Mouse (Mus musculus) heart, embryonic 14.5 days (tissue): ENCODE data around the gene Abcb9. TPM values are rescaled to one million over a fixed set of nuclear protein-coding genes. Genes with fewer than 3 reads are reported as not detected.

ENCODE experiments used
- ATAC-seq: fragments of 200-750 bp; cut with Nextera tagmentation; 2 replicates; pipeline ENCODE4 v1.8.0; 2017; ENCODE audit warnings: low read depth, moderate TSS enrichment; ENCODE audit not compliant: insufficient number of reproducible peaks, insufficient read depth, low FRiP score
- H3K27ac ChIP-seq, 2 experiments: fragments of 200-500 bp in 1 of 2; fragments of 300-500 bp in 1 of 2; sonication (generic) in 1 of 2; replicated peaks in 1 of 2; 2 replicates each; pipeline ENCODE4 v1.5.1; 2012 to 2014; ENCODE audit warnings: low read depth in 2 of 2, low read length in 2 of 2, control low read depth in 1 of 2, mild to moderate bottlenecking in 1 of 2, mixed read lengths in 1 of 2; ENCODE audit not compliant: control insufficient read depth in 1 of 2, insufficient read depth in 1 of 2
- H3K27me3 ChIP-seq: fragments of 300-500 bp; sonication (generic); 2 replicates; pipeline ENCODE4 v1.6.1; 2014; ENCODE audit warnings: mild to moderate bottlenecking, low read length, control low read depth; ENCODE audit not compliant: control insufficient read depth, insufficient read depth
- H3K36me3 ChIP-seq: fragments of 300-500 bp; sonication (generic); 2 replicates; pipeline ENCODE4 v1.6.1; 2014; ENCODE audit warnings: mild to moderate bottlenecking, control low read depth, low read length, mixed read lengths; ENCODE audit not compliant: control insufficient read depth, insufficient read depth
- H3K4me1 ChIP-seq, 2 experiments: fragments of 200-500 bp in 1 of 2; fragments of 300-500 bp in 1 of 2; sonication (generic) in 1 of 2; 2 replicates each; pipeline ENCODE4 v1.6.1; 2012 to 2014; ENCODE audit warnings: low read length in 2 of 2, control low read depth in 1 of 2, mixed read lengths in 1 of 2; ENCODE audit not compliant: control insufficient read depth in 2 of 2, insufficient read depth in 2 of 2
- H3K4me2 ChIP-seq: fragments of 300-500 bp; sonication (generic); 2 replicates; pipeline ENCODE4 v1.6.1; 2014; ENCODE audit warnings: mild to moderate bottlenecking, low read length
- H3K4me3 ChIP-seq, 2 experiments: fragments of 200-500 bp in 1 of 2; fragments of 300-500 bp in 1 of 2; sonication (generic) in 1 of 2; 2 replicates each; pipeline ENCODE4 v1.5.1; 2012 to 2014; ENCODE audit warnings: low read length in 2 of 2, mild to moderate bottlenecking in 2 of 2, control low read depth in 1 of 2, low read depth in 1 of 2, moderate library complexity in 1 of 2; ENCODE audit not compliant: control insufficient read depth in 1 of 2, insufficient read depth in 1 of 2
- H3K9ac ChIP-seq: fragments of 300-500 bp; sonication (generic); 2 replicates; pipeline ENCODE4 v1.6.1; 2014; ENCODE audit warnings: mild to moderate bottlenecking, low read length
- H3K9me3 ChIP-seq: fragments of 300-500 bp; sonication (generic); 2 replicates; pipeline ENCODE4 v1.6.1; 2016; ENCODE audit warnings: low read length, control low read depth; ENCODE audit not compliant: control insufficient read depth
- WGBS: fragments of 180-500 bp; shearing (Covaris S2); extraction: QIAGEN DNeasy Blood & Tissue Kit; methylation state at CpG from one replicate; pipeline ENCODE4 v1.1.7; 2014; 5-methylcytosine and 5-hydroxymethylcytosine counted together
- polyA plus RNA-seq: library from polyadenylated mRNA; unstranded; fragments of >200 nt; fragmentation: Nextera tagmentation; extraction: Ambion mirVana; gene quantifications from 2 replicates; pipeline ENCODE4 v1.2.1, GENCODE M21; 2014

The Abcb9 gene
- 0.81 and 0.97 TPM in 2 replicates for polyA plus RNA-seq

- 0 out of 2 replicates have a peak, but pooled peaks cover 3% of the 10 kb centered on the region for H3K9me3 ChIP-seq
- WGBS = 3% methylated on average over 42 of the region's 42 CpGs
- H3K4me1 ChIP-seq = peaks cover 2 to 10% of the 10 kb centered on the region in 2 experiments; a peak in 1 of 4 replicates
- H3K9ac ChIP-seq = peak within 1 kb of the TSS; percentile 71
- H3K4me2 ChIP-seq = peak within 1 kb of the TSS; percentile 88
- H3K4me3 ChIP-seq = peak within 1 kb of the TSS; percentile 36 to 49
- H3K36me3 ChIP-seq = no peaks in the 10 kb centered on the region
- H3K27me3 ChIP-seq = peaks cover 8% of the 10 kb centered on the region; the same call in 1 of the 2 replicates
- no peak within 1 kb of the TSS for H3K27ac ChIP-seq
- peak; percentile 68 for ATAC-seq
Observed at GRCm38 (mm10) chr5:124095596-124096232, at the start of gene Abcb9. Abcb9 (minus strand) TSS chr5:124095798.

GRCm38 (mm10) chr5:124138066-124138465 is 42.5 kb upstream of the Abcb9 start:
- Histone ChIP-seq H3K36me3 (peaks cover 85% of the 10 kb centered on the region), H3K27me3 (no peaks in the 10 kb centered on the region), H3K4me3 (no peak overlapping the region), H3K9ac (no peak overlapping the region), H3K9me3 (no peaks in the 10 kb centered on the region), H3K4me1 (no peaks in the 10 kb centered on the region), H3K27ac (no peak overlapping the region), H3K4me2 (no peak overlapping the region)
- 58% methylated on average over 7 of the region's 7 CpGs for WGBS
- no peak for ATAC-seq

GRCm38 (mm10) chr5:124134261-124134660 is 38.7 kb upstream of the Abcb9 start:
- Histone ChIP-seq H3K9me3 (no peaks in the 10 kb centered on the region), H3K27me3 (no peaks in the 10 kb centered on the region), H3K4me2 (no peak overlapping the region), H3K4me1 (no peaks in the 10 kb centered on the region), H3K27ac (no peak overlapping the region), H3K4me3 (no peak overlapping the region), H3K36me3 (peaks cover 94% of the 10 kb centered on the region), H3K9ac (no peak overlapping the region)
- no peak for ATAC-seq
- WGBS = 88% methylated on average over 5 of the region's 5 CpGs

DNA sequence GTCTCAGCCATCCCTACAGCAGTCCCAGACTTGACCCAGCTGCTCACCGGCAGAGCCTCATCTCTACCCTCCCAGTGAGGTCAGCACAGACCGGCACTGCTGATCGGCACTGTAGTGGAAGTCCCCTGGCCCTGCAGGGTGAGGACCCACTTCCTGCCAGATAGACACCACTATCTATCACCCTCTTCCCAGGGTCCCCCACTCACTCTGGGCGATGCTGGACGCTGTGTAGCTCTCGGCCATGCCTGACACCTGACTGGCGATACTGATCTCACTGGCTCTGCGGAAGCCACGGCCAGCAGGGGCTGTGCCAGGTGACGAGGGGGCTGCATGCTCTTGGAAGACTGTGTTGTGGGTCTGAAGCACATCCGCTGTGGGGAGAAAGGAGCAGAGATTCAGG is 29.5 kb upstream of the Abcb9 start:
- 81% methylated on average over 11 of the region's 11 CpGs for WGBS
- H3K27me3 ChIP-seq = no peaks in the 10 kb centered on the region
- H3K4me1 ChIP-seq = no peaks in the 10 kb centered on the region
- H3K36me3 ChIP-seq = peaks cover 98% of the 10 kb centered on the region
- H3K4me3 ChIP-seq = no peak overlapping the region
- no peak for ATAC-seq
- no peak overlapping the region for H3K27ac ChIP-seq
- H3K9ac ChIP-seq = no peak overlapping the region
- no peaks in the 10 kb centered on the region for H3K9me3 ChIP-seq
- H3K4me2 ChIP-seq = no peak overlapping the region

- Histone ChIP-seq H3K36me3 (peaks cover 98% of the 10 kb centered on the region), H3K4me2 (no peak overlapping the region), H3K27me3 (no peaks in the 10 kb centered on the region), H3K9ac (no peak overlapping the region), H3K4me3 (no peak overlapping the region), H3K9me3 (no peaks in the 10 kb centered on the region), H3K27ac (no peak overlapping the region), H3K4me1 (no peaks in the 10 kb centered on the region)
- ATAC-seq = no peak
- 92% methylated on average over 18 of the region's 18 CpGs for WGBS
Observed at GRCm38 (mm10) chr5:124122357-124122756, 26.8 kb upstream of the Abcb9 start.

DNA sequence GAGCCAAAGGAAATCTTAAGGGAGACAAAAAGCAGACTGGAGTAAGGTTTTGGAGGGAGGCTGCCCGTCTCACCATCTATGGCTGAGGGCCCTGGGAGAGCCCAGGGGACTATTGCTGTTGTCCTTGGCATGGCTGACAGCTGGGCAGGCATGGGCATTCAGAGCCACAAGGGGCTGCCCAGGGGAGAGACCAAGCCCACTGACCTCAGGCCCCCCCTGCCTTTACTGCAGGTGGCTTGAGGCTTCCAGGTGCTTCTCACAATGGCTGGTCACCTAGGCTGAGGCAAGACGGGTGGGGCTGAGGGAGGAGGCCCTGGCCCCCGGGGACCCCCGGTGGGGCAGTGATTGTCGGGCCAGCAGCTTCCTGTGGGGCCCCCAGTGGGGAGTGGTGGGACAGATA is 23.6 kb upstream of the Abcb9 start:
- no peak overlapping the region for H3K4me3 ChIP-seq
- no peaks in the 10 kb centered on the region for H3K9me3 ChIP-seq
- no peak overlapping the region for H3K4me2 ChIP-seq
- H3K36me3 ChIP-seq = peaks cover 76% of the 10 kb centered on the region
- H3K9ac ChIP-seq = no peak overlapping the region
- no peak for ATAC-seq
- 63% methylated on average over 5 of the region's 5 CpGs for WGBS
- H3K27ac ChIP-seq = no peak overlapping the region
- H3K27me3 ChIP-seq = no peaks in the 10 kb centered on the region
- peaks cover 8 to 9% of the 10 kb centered on the region in 2 experiments for H3K4me1 ChIP-seq

DNA sequence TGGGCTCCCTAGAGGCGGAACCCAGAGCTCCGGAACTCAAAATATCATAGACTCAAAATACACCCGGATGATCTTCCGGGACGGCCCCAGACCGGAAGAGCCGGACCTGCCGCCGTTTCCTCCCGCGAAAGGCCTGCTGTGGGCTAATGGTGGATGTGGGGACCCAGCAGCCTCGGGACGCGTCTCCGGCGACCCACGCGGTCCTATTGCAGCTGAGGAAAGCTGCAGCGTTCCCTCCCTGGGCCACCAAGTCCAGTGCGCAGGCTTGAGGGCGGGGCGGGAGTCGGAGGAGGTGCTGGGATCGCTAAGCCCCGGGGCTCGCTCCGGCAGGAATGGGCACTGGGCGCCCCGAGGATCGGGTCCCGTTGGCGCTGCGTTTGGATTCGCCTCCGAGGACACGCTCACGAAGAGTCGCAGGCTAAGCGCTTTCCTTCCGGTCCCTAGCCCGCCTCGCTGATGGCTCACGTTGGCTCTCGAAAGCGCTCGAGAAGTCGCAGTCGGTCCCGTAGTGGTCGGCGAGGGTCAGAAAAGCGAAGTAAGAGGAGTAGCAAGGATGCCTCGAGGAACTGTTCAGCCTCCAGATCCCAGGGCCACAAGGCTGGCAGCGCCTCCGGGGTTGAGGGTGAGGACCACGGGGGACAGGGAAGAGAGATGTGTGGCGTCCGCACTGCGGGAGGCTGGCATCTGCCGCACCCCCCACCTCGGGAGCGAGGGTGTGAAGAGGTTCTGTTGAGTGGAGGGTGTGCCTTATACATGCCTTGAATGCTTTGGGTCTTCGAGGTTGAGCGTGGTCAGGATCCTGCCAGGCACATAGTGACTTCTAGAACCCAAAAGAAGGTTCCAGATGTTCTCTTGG is 20.6 kb upstream of the Abcb9 start, which contains the start of gene Arl6ip4:
Gene Arl6ip4 (plus strand): TSS at position 100 of the 856 bp plus-strand sequence.
- Histone ChIP-seq H3K27ac (peak within 1 kb of the TSS; percentile 79 to 84), H3K36me3 (peaks cover 52% of the 10 kb centered on the region), H3K4me3 (peak within 1 kb of the TSS; percentile 96), H3K4me1 (peaks cover 15 to 19% of the 10 kb centered on the region in 2 experiments), H3K4me2 (peak within 1 kb of the TSS; percentile 94), H3K9ac (peak within 1 kb of the TSS; percentile 97), H3K27me3 (no peaks in the 10 kb centered on the region), H3K9me3 (no peaks in the 10 kb centered on the region)
- ATAC-seq = no peak
- WGBS = under 1% methylated on average over 64 of the region's 64 CpGs
